ENCODE assay signal across 23 mouse cellular contexts in genomic region chr16:44018986-44019548, GRCm38 (mm10). TPM values are rescaled to one million over a fixed set of nuclear protein-coding genes. Genes with fewer than 3 reads are reported as not detected.
DNase-seq lines count a peak whose midpoint lies in the region; ATAC-seq and TF ChIP-seq lines count a peak whose summit lies in the region.
"Had no signal": no experiment of that assay in that cellular context is flagged by ENCODE, and none has a peak within 500 bp of the region (broad histone marks: within the 10 kb centered on the region; RNA-seq: fewer than 3 reads in every experiment).

No protein-coding gene starts in this region.

- intact Hi-C loops in heart, adult 2 months (cut with DNase I): no loop called here

- H3K79me2 ChIP-seq in heart, adult 2 months (replicated peaks; ENCODE audit: control insufficient read depth, insufficient read depth, low read length): no peaks in the 10 kb centered on the region
- peaks cover 3% of the 10 kb centered on the region; the same call in 1 of the 2 replicates for H3K79me2 ChIP-seq in MEL (ENCODE audit: control insufficient read depth, insufficient read depth, low read length, poor library complexity)

- no peak for TF ChIP-seq EP300 in heart, postnatal 0 days (IDR thresholded peaks at IDR 0.05; ENCODE audit: low read depth)
- no peak for TF ChIP-seq EP300 in heart, adult 2 months (IDR thresholded peaks at IDR 0.05; ENCODE audit: insufficient read depth, low read depth, low read length)
- peak; percentile 13 to 58; a peak in 3 of 4 replicates for TF ChIP-seq EP300 in MEL (IDR thresholded peaks at IDR 0.05; ENCODE audit: low read depth in 1 of 2, low read length in 2 of 2)

- TF ChIP-seq POLR2A in heart, adult 2 months (IDR thresholded peaks at IDR 0.05; ENCODE audit: insufficient read depth, low read depth, low read length): no peak
- TF ChIP-seq POLR2A in MEL (IDR thresholded peaks at IDR 0.05; ENCODE audit: control insufficient read depth in 1 of 2, insufficient read depth in 1 of 2, low read depth in 1 of 2, low read length in 2 of 2, poor library complexity in 1 of 2): no peak

- no peak overlapping the region for H3K9ac ChIP-seq in heart, postnatal 0 days (replicated peaks; ENCODE audit: low read depth, low read length)
- no peak overlapping the region for H3K9ac ChIP-seq in heart, adult 2 months (ENCODE audit: low read depth, low read length)
- peak overlapping the region; percentile 40 for H3K9ac ChIP-seq in MEL (ENCODE audit: control insufficient read depth, low read depth, low read length, poor library complexity, severe bottlenecking)
- no peak overlapping the region for H3K9ac ChIP-seq in liver, embryonic 15.5 days
- no peak overlapping the region for H3K9ac ChIP-seq in forebrain, embryonic 16.5 days (replicated peaks; ENCODE audit: low read depth, low read length)
- H3K9ac ChIP-seq: embryonic facial prominence, embryonic 13.5 days; hindbrain, embryonic 12.5 days; limb, embryonic 13.5 days; neural tube, embryonic 13.5 days; stomach, embryonic 15.5 days had no signal

- H3K36me3 ChIP-seq in heart, postnatal 0 days (replicated peaks; ENCODE audit: control insufficient read depth, insufficient read depth, low read length): no peaks in the 10 kb centered on the region
- no peaks in the 10 kb centered on the region for H3K36me3 ChIP-seq in heart, adult 2 months (ENCODE audit: control insufficient read depth, insufficient read depth, low read length)
- peaks cover 0 to 31% of the 10 kb centered on the region in 2 experiments; a peak in 2 of 4 replicates for H3K36me3 ChIP-seq in MEL (ENCODE audit: control insufficient read depth in 1 of 2, insufficient read depth in 2 of 2, low read length in 2 of 2)
- H3K36me3 ChIP-seq in liver, embryonic 15.5 days (replicated peaks): no peaks in the 10 kb centered on the region
- no peaks in the 10 kb centered on the region for H3K36me3 ChIP-seq in forebrain, embryonic 16.5 days (ENCODE audit: control insufficient read depth, insufficient read depth)
- H3K36me3 ChIP-seq: embryonic facial prominence, embryonic 13.5 days; forebrain, embryonic 10.5 days; G1E; hindbrain, embryonic 12.5 days; limb, embryonic 13.5 days; neural tube, embryonic 13.5 days; stomach, embryonic 15.5 days had no signal

- H3K4me2 ChIP-seq in heart, postnatal 0 days (ENCODE audit: low read depth, low read length): 0 out of 2 replicates have a peak overlapping the region, but pooled peaks have one; percentile 28
- H3K4me2 ChIP-seq in liver, embryonic 15.5 days: peak overlapping the region; percentile 63
- H3K4me2 ChIP-seq in forebrain, embryonic 16.5 days (ENCODE audit: low read length): no peak overlapping the region
- H3K4me2 ChIP-seq: embryonic facial prominence, embryonic 13.5 days; hindbrain, embryonic 12.5 days; limb, embryonic 13.5 days; neural tube, embryonic 13.5 days; stomach, embryonic 15.5 days had no signal

- peak; percentile 23 for DNase-seq in heart, adult 11 months
- DNase-seq in heart, postnatal 4 days: no peak
- DNase-seq in heart, postnatal 0 days (ENCODE audit: low spot score): no peak
- no peak for DNase-seq in heart, adult 2 months
- DNase-seq in MEL (ENCODE audit: low read depth, low spot score): no peak
- DNase-seq in ovary, postnatal 14 days (ENCODE audit: low spot score): no peak
- DNase-seq: adrenal gland, postnatal 14 days; cerebellum, adult 9-11 months; gastrocnemius, adult 2 months; kidney, adult 18-20 months; lung, postnatal 14 days; midbrain, embryonic 14.5 days; thymus, adult 2 months had no signal

- TF ChIP-seq RAD21 in MEL (IDR thresholded peaks at IDR 0.05; ENCODE audit: low read depth, low read length): no peak

- no peaks in the 10 kb centered on the region for H3K27me3 ChIP-seq in heart, postnatal 0 days (ENCODE audit: control insufficient read depth, insufficient read depth, low read length)
- no peaks in the 10 kb centered on the region for H3K27me3 ChIP-seq in heart, adult 2 months (ENCODE audit: control insufficient read depth, insufficient read depth, low read length)
- H3K27me3 ChIP-seq in MEL (ENCODE audit: control insufficient read depth in 1 of 2, insufficient read depth in 2 of 2, low read length in 2 of 2): no peaks in the 10 kb centered on the region
- H3K27me3 ChIP-seq in liver, embryonic 15.5 days: no peaks in the 10 kb centered on the region
- no peaks in the 10 kb centered on the region for H3K27me3 ChIP-seq in forebrain, embryonic 16.5 days (replicated peaks; ENCODE audit: control insufficient read depth, insufficient read depth, low read length)
- H3K27me3 ChIP-seq: embryonic facial prominence, embryonic 13.5 days; hindbrain, embryonic 12.5 days; limb, embryonic 13.5 days; neural tube, embryonic 13.5 days; stomach, embryonic 15.5 days had no signal

- no peaks in the 10 kb centered on the region for H3K4me1 ChIP-seq in heart, postnatal 0 days (ENCODE audit: control insufficient read depth, insufficient read depth)
- H3K4me1 ChIP-seq in heart, adult 2 months (ENCODE audit: control insufficient read depth, insufficient read depth, low read length): no peaks in the 10 kb centered on the region
- H3K4me1 ChIP-seq in MEL (ENCODE audit: control insufficient read depth in 1 of 2, insufficient read depth in 2 of 2, low read length in 2 of 2): peaks cover 0 to 27% of the 10 kb centered on the region in 2 experiments; a peak in 3 of 4 replicates
- peaks cover 39% of the 10 kb centered on the region for H3K4me1 ChIP-seq in liver, embryonic 15.5 days (replicated peaks)
- H3K4me1 ChIP-seq in forebrain, embryonic 16.5 days (replicated peaks; ENCODE audit: control insufficient read depth, insufficient read depth, low read length): no peaks in the 10 kb centered on the region
- H3K4me1 ChIP-seq: embryonic facial prominence, embryonic 13.5 days; forebrain, embryonic 10.5 days; hindbrain, embryonic 12.5 days; limb, embryonic 13.5 days; neural tube, embryonic 13.5 days; stomach, embryonic 15.5 days had no signal

- no peak overlapping the region for H3K4me3 ChIP-seq in heart, postnatal 0 days (ENCODE audit: low read depth, low read length)
- H3K4me3 ChIP-seq in heart, adult 2 months: no peak overlapping the region
- H3K4me3 ChIP-seq in MEL (ENCODE audit: control insufficient read depth in 1 of 2, insufficient read depth in 1 of 2, low read depth in 2 of 2, low read length in 2 of 2): peak overlapping the region; percentile 44 to 56
- peak overlapping the region; percentile 22; the same call in 1 of the 2 replicates for H3K4me3 ChIP-seq in liver, embryonic 15.5 days (replicated peaks)
- no peak overlapping the region for H3K4me3 ChIP-seq in forebrain, embryonic 16.5 days (replicated peaks; ENCODE audit: low read length)
- H3K4me3 ChIP-seq: embryonic facial prominence, embryonic 13.5 days; forebrain, embryonic 10.5 days; gastrocnemius, adult 2 months; hindbrain, embryonic 12.5 days; limb, embryonic 13.5 days; neural tube, embryonic 13.5 days; stomach, embryonic 15.5 days had no signal

- no peak for TF ChIP-seq CTCF in heart, postnatal 0 days (IDR thresholded peaks at IDR 0.05; ENCODE audit: low read depth)
- no peak for TF ChIP-seq CTCF in heart, adult 2 months (IDR thresholded peaks at IDR 0.05)
- TF ChIP-seq CTCF in MEL (IDR thresholded peaks at IDR 0.05 in 2 of 3, conservative IDR thresholded peaks at IDR 0.05 in 1 of 3; ENCODE audit: control insufficient read depth in 1 of 3, insufficient read depth in 1 of 3, low read depth in 2 of 3, low read length in 3 of 3, poor library complexity in 1 of 3, severe bottlenecking in 1 of 3): no peak

- H3K27ac ChIP-seq in heart, postnatal 0 days (ENCODE audit: low read depth): no peak overlapping the region
- H3K27ac ChIP-seq in heart, adult 2 months: no peak overlapping the region
- peak overlapping the region; percentile 96 for H3K27ac ChIP-seq in MEL (ENCODE audit: control insufficient read depth, low read depth, low read length)
- peak overlapping the region; percentile 86 for H3K27ac ChIP-seq in liver, embryonic 15.5 days (replicated peaks)
- H3K27ac ChIP-seq in forebrain, embryonic 16.5 days (ENCODE audit: low read length): no peak overlapping the region
- H3K27ac ChIP-seq: embryonic facial prominence, embryonic 13.5 days; forebrain, embryonic 10.5 days; gastrocnemius, adult 2 months; hindbrain, embryonic 12.5 days; kidney, postnatal 0 days; limb, embryonic 13.5 days; neural tube, embryonic 13.5 days; stomach, embryonic 15.5 days had no signal

- no peaks in the 10 kb centered on the region for H3K9me3 ChIP-seq in heart, postnatal 0 days (replicated peaks; ENCODE audit: control insufficient read depth, low read length)
- no peaks in the 10 kb centered on the region for H3K9me3 ChIP-seq in MEL (replicated peaks; ENCODE audit: insufficient read depth, low read length)
- H3K9me3 ChIP-seq in liver, embryonic 15.5 days (replicated peaks): no peaks in the 10 kb centered on the region
- no peaks in the 10 kb centered on the region for H3K9me3 ChIP-seq in forebrain, embryonic 16.5 days (ENCODE audit: control insufficient read depth, low read length)
- H3K9me3 ChIP-seq: embryonic facial prominence, embryonic 13.5 days; forebrain, embryonic 10.5 days; G1E; hindbrain, embryonic 12.5 days; limb, embryonic 13.5 days; neural tube, embryonic 13.5 days; stomach, embryonic 15.5 days had no signal

- WGBS in heart, postnatal 0 days: 63% methylated on average over 2 of the region's 2 CpGs
- WGBS in heart, adult 2 months: 59% methylated on average over 2 of the region's 2 CpGs
- WGBS in liver, embryonic 15.5 days (ENCODE audit: insufficient replicate concordance): 29% methylated on average over 2 of the region's 2 CpGs
- WGBS in forebrain, embryonic 16.5 days: 65% methylated on average over 2 of the region's 2 CpGs

- ATAC-seq in heart, postnatal 0 days (ENCODE audit: insufficient read depth, low read depth): no peak
- ATAC-seq in liver, embryonic 15.5 days (ENCODE audit: insufficient read depth): 0 out of 2 replicates have a peak, but pooled peaks have one; percentile 1
- ATAC-seq in forebrain, embryonic 16.5 days: no peak

RNA-seq across cellular contexts. Expression of gene Zdhhc23, which starts 39.5 kb away (rescaled TPM):
- 1 to 10 TPM; 1.8 to 2.2 TPM for total RNA-seq in heart, postnatal 4 days (2021)
- total RNA-seq in heart, postnatal 0 days (2014; rRNA removed; ENCODE audit: low replicate concordance): 0.46 and 0.58 TPM in 2 replicates
- polyA plus RNA-seq in heart, postnatal 0 days (2015; fragmentation: Nextera tagmentation; extraction: Ambion mirVana): 0.59 and 0.72 TPM in 2 replicates
- under 1 TPM; 0.27 to 0.42 TPM for total RNA-seq in heart, adult 2 months (2021)
- polyA plus RNA-seq in heart, adult 2 months (2012; rRNA removed): 0.25 and 0.32 TPM in 2 replicates
- 3.8 and 4.0 TPM in 2 replicates for total RNA-seq in MEL (2012; rRNA removed)
- polyA plus RNA-seq in MEL (2012; ENCODE audit: insufficient read depth in 1 of 2, insufficient read length in 2 of 2, low read depth in 1 of 2, low replicate concordance in 2 of 2, missing spikeins in 1 of 2): 10 to 100 TPM in 1 of 2 experiments, 1 to 10 TPM in 1; 7.8 to 53.3 TPM
- polyA plus RNA-seq in liver, embryonic 15.5 days (2015; fragmentation: Nextera tagmentation; extraction: Ambion mirVana): 0.18 and 0.20 TPM in 2 replicates
- 4.6 and 4.7 TPM in 2 replicates for polyA plus RNA-seq in forebrain, embryonic 16.5 days (2015; fragmentation: Nextera tagmentation; extraction: Ambion mirVana)

RNA-seq across cellular contexts. Expression of gene Gramd1c, which starts 44.1 kb away (rescaled TPM):
- total RNA-seq in heart, postnatal 4 days (2021): 1 to 10 TPM; 1.6 to 2.2 TPM
- total RNA-seq in heart, postnatal 0 days (2014; rRNA removed; ENCODE audit: low replicate concordance): 1.0 TPM in 2 replicates
- 2.0 and 2.7 TPM in 2 replicates for polyA plus RNA-seq in heart, postnatal 0 days (2015; fragmentation: Nextera tagmentation; extraction: Ambion mirVana)
- total RNA-seq in heart, adult 2 months (2021): under 1 TPM; 0.37 to 0.50 TPM
- polyA plus RNA-seq in heart, adult 2 months (2012; rRNA removed): 0.37 and 1.1 TPM in 2 replicates
- 1.5 TPM in 2 replicates for total RNA-seq in MEL (2012; rRNA removed)
- 1 to 10 TPM in 1 of 2 experiments, not detected in 1; 2.7 TPM for polyA plus RNA-seq in MEL (2012; ENCODE audit: insufficient read depth in 1 of 2, insufficient read length in 2 of 2, low read depth in 1 of 2, low replicate concordance in 2 of 2, missing spikeins in 1 of 2)
- 2.8 and 2.9 TPM in 2 replicates for polyA plus RNA-seq in liver, embryonic 15.5 days (2015; fragmentation: Nextera tagmentation; extraction: Ambion mirVana)
- polyA plus RNA-seq in forebrain, embryonic 16.5 days (2015; fragmentation: Nextera tagmentation; extraction: Ambion mirVana): 2.5 and 3.7 TPM in 2 replicates

Comparison
In these comparisons a context has a peak if more than half of its experiments do, and no peak if none do; other contexts are left out.
1. H3K27ac ChIP-seq: peak in MEL (single experiment) and liver, embryonic 15.5 days (single experiment); none in heart, postnatal 0 days (single experiment), heart, adult 2 months (single experiment) and forebrain, embryonic 16.5 days (single experiment).
2. H3K4me3 ChIP-seq: peak in MEL (2 of 2) and liver, embryonic 15.5 days (single experiment); none in heart, postnatal 0 days (single experiment), heart, adult 2 months (single experiment) and forebrain, embryonic 16.5 days (single experiment).